Mouse (Mus musculus) liver, postnatal 0 days (tissue): ENCODE data around the gene Ttll3. TPM values are rescaled to one million over a fixed set of nuclear protein-coding genes. Genes with fewer than 3 reads are reported as not detected.

Experiments
- ATAC-seq: fragments of 200-750 bp; cut with Nextera tagmentation; 2 replicates; pipeline ENCODE4 v1.8.0; 2017; ENCODE audit warnings: mild to moderate bottlenecking, moderate library complexity
- DNase-seq: peaks from one replicate; pipeline ENCODE4 v3.0.0-alpha.2; 2016
- H3K27ac ChIP-seq: fragments of 300-500 bp; sonication (generic); 2 replicates; pipeline ENCODE4 v1.5.1; 2014; ENCODE audit warnings: antibody characterized with exemption, moderate library complexity, mild to moderate bottlenecking, low read depth
- H3K27me3 ChIP-seq: fragments of 300-500 bp; sonication (generic); 2 replicates; pipeline ENCODE4 v1.6.1; 2014; ENCODE audit warnings: low read length, control low read depth, mixed read lengths; ENCODE audit not compliant: insufficient read depth
- H3K36me3 ChIP-seq: fragments of 300-500 bp; sonication (generic); replicated peaks from 2 replicates; pipeline ENCODE4 v1.6.1; 2014; ENCODE audit warnings: mild to moderate bottlenecking, control low read depth, low read length, moderate library complexity, mixed read lengths; ENCODE audit not compliant: insufficient read depth
- H3K4me1 ChIP-seq: fragments of 300-500 bp; sonication (generic); 2 replicates; pipeline ENCODE4 v1.6.1; 2014; ENCODE audit warnings: antibody characterized with exemption, mild to moderate bottlenecking, control low read depth; ENCODE audit not compliant: insufficient read depth
- H3K4me2 ChIP-seq: fragments of 300-500 bp; sonication (generic); 2 replicates; pipeline ENCODE4 v1.6.1; 2014; ENCODE audit warnings: low read depth, mild to moderate bottlenecking, low read length, moderate library complexity, mixed read lengths
- H3K4me3 ChIP-seq: fragments of 300-500 bp; sonication (generic); 2 replicates; pipeline ENCODE4 v1.5.1; 2014; ENCODE audit warnings: low read depth, low read length
- H3K9ac ChIP-seq: fragments of 300-500 bp; sonication (generic); replicated peaks from 2 replicates; pipeline ENCODE4 v1.6.1; 2014; ENCODE audit warnings: mild to moderate bottlenecking, moderate library complexity
- H3K9me3 ChIP-seq: fragments of 300-500 bp; sonication (generic); 2 replicates; pipeline ENCODE4 v1.6.1; 2016; ENCODE audit warnings: mild to moderate bottlenecking, control low read depth, low read length, mixed read lengths
- CTCF ChIP-seq: sonication (generic); IDR thresholded peaks from 2 replicates; pipeline ENCODE4 v1.5.1; 2016; ENCODE audit warnings: antibody characterized with exemption, low read depth
- EP300 ChIP-seq: IDR thresholded peaks from 2 replicates; pipeline ENCODE4 v1.6.1; 2016; ENCODE audit warnings: antibody characterized with exemption, low read depth, mild to moderate bottlenecking
- WGBS: fragments of 180-500 bp; shearing (Covaris S2); extraction: QIAGEN DNeasy Blood & Tissue Kit; methylation state at CpG from one replicate; pipeline ENCODE4 v1.1.7; 2014; ENCODE audit not compliant: insufficient replicate concordance; 5-methylcytosine and 5-hydroxymethylcytosine counted together
- polyA plus RNA-seq: library from polyadenylated mRNA; unstranded; fragments of >200 nt; fragmentation: Nextera tagmentation; extraction: Ambion mirVana; gene quantifications from 2 replicates; pipeline ENCODE4 v1.2.1, GENCODE M21; 2015

The Ttll3 gene
- polyA plus RNA-seq, 1 experiment from 2014 or later, result 0.83 TPM

GRCm38 (mm10) chr6:113364518-113365135, 24.4 kb upstream of the Ttll3 start:
- no peak overlapping the region for H3K4me3 ChIP-seq
- H3K4me1 ChIP-seq, result no peaks in the 10 kb centered on the region
- no peaks in the 10 kb centered on the region for H3K9me3 ChIP-seq
- H3K4me2 ChIP-seq, result no peak overlapping the region
- TF ChIP-seq EP300 (no peak), CTCF (no peak)
- ATAC-seq (peak; percentile 75), DNase-seq (no peak)
- H3K36me3 ChIP-seq, result peaks cover 10% of the 10 kb centered on the region
- no peaks in the 10 kb centered on the region for H3K27me3 ChIP-seq
- WGBS, result 60% methylated on average over 8 of the region's 8 CpGs
- no peak overlapping the region for H3K9ac ChIP-seq
- no peak overlapping the region for H3K27ac ChIP-seq

- no peak for DNase-seq
- no peak overlapping the region for H3K9ac ChIP-seq
- WGBS, result 85% methylated on average over 6 of the region's 6 CpGs
- H3K9me3 ChIP-seq, result no peaks in the 10 kb centered on the region
- TF ChIP-seq CTCF (no peak), EP300 (no peak)
- H3K27me3 ChIP-seq, result no peaks in the 10 kb centered on the region
- ATAC-seq, result no peak
- no peak overlapping the region for H3K27ac ChIP-seq
- no peak overlapping the region for H3K4me3 ChIP-seq
- no peak overlapping the region for H3K4me2 ChIP-seq
- H3K4me1 ChIP-seq, result no peaks in the 10 kb centered on the region
- H3K36me3 ChIP-seq, result peaks cover 27% of the 10 kb centered on the region
Measured at GRCm38 (mm10) chr6:113366639-113367038, 22.4 kb upstream of the Ttll3 start.

- Histone ChIP-seq H3K36me3 (peaks cover 37% of the 10 kb centered on the region), H3K4me2 (no peak overlapping the region), H3K27ac (no peak overlapping the region), H3K9me3 (no peaks in the 10 kb centered on the region), H3K4me3 (no peak overlapping the region), H3K4me1 (no peaks in the 10 kb centered on the region), H3K27me3 (no peaks in the 10 kb centered on the region), H3K9ac (no peak overlapping the region)
- ATAC-seq (no peak), DNase-seq (no peak)
- TF ChIP-seq EP300, result no peak
- TF ChIP-seq CTCF, result no peak
- WGBS, result 83% methylated on average over 1 of the region's 1 CpGs
Measured at GRCm38 (mm10) chr6:113367574-113367973, 21.5 kb upstream of the Ttll3 start.

GRCm38 (mm10) chr6:113368124-113368523, 20.9 kb upstream of the Ttll3 start:
- peaks cover 42% of the 10 kb centered on the region for H3K36me3 ChIP-seq
- 90% methylated on average over 7 of the region's 7 CpGs for WGBS
- no peak for ATAC-seq

GRCm38 (mm10) chr6:113368577-113368976, 20.5 kb upstream of the Ttll3 start:
- no peak overlapping the region for H3K27ac ChIP-seq
- DNase-seq, result no peak
- no peak for ATAC-seq
- H3K9ac ChIP-seq, result no peak overlapping the region
- no peak overlapping the region for H3K4me2 ChIP-seq
- H3K4me3 ChIP-seq, result no peak overlapping the region
- H3K36me3 ChIP-seq, result peaks cover 44% of the 10 kb centered on the region
- no peaks in the 10 kb centered on the region for H3K27me3 ChIP-seq
- no peaks in the 10 kb centered on the region for H3K4me1 ChIP-seq
- TF ChIP-seq EP300 (no peak), CTCF (no peak)
- 83% methylated on average over 5 of the region's 5 CpGs for WGBS
- no peaks in the 10 kb centered on the region for H3K9me3 ChIP-seq

More at GRCm38 (mm10) chr6:113368124-113368523, 20.9 kb upstream of the Ttll3 start:
- no peak for TF ChIP-seq CTCF
- TF ChIP-seq EP300, result no peak
- no peaks in the 10 kb centered on the region for H3K4me1 ChIP-seq
- no peaks in the 10 kb centered on the region for H3K9me3 ChIP-seq
- no peak overlapping the region for H3K4me2 ChIP-seq
- H3K27ac ChIP-seq, result no peak overlapping the region
- DNase-seq, result no peak
- no peak overlapping the region for H3K9ac ChIP-seq
- H3K4me3 ChIP-seq, result no peak overlapping the region
- H3K27me3 ChIP-seq, result no peaks in the 10 kb centered on the region

GRCm38 (mm10) chr6:113370194-113370929, 18.7 kb upstream of the Ttll3 start:
- no peak for DNase-seq
- ATAC-seq, result no peak
- TF ChIP-seq CTCF (no peak), EP300 (no peak)
- Histone ChIP-seq H3K27ac (no peak overlapping the region), H3K4me1 (no peaks in the 10 kb centered on the region), H3K9me3 (no peaks in the 10 kb centered on the region), H3K9ac (no peak overlapping the region), H3K27me3 (no peaks in the 10 kb centered on the region), H3K4me3 (no peak overlapping the region), H3K36me3 (peaks cover 55% of the 10 kb centered on the region), H3K4me2 (no peak overlapping the region)
- 86% methylated on average over 20 of the region's 20 CpGs for WGBS
